Mouse (Mus musculus) layer of hippocampus, postnatal 36 days (tissue): ENCODE results near the gene Nupr1l. TPM values are rescaled to one million over a fixed set of nuclear protein-coding genes. Genes with fewer than 3 reads are reported as not detected.

Experiments
- total RNA-seq, 2 experiments: library from RNA; stranded (reverse); gene quantifications; 2 replicates each; pipeline ENCODE4 v1.2.3; 2021

Gene Nupr1l
- total RNA-seq, 2 experiments from 2014 or later: 1.9 to 3.8 TPM

Other genes with a start within 250 kb of the Nupr1l start
- 1 to 10 TPM; 7.4 to 7.7 TPM for gene Zfp11, start 238.4 kb upstream of the Nupr1l start, total RNA-seq
- gene Sept14, start 200.0 kb upstream of the Nupr1l start, total RNA-seq: not detected
- 10 to 100 TPM; 75.0 to 87.6 TPM for gene Mrps17, start 193.0 kb upstream of the Nupr1l start, total RNA-seq
- gene Nipsnap2, start 183.5 kb upstream of the Nupr1l start, total RNA-seq: 10 to 100 TPM; 75.4 to 76.4 TPM
- gene Psph, start 121.1 kb upstream of the Nupr1l start, total RNA-seq: 10 to 100 TPM; 27.5 to 28.9 TPM
- gene Sumf2, start 61.6 kb upstream of the Nupr1l start, total RNA-seq: 10 to 100 TPM; 20.4 to 21.5 TPM
- 100 to 1,000 TPM; 437 to 493 TPM for gene Chchd2, start 21.1 kb upstream of the Nupr1l start, total RNA-seq
- 1 to 10 TPM; 4.5 to 4.9 TPM for gene Zbed5, start 12.8 kb upstream of the Nupr1l start, total RNA-seq
- gene Phkg1, start 10.0 kb upstream of the Nupr1l start, total RNA-seq: 10 to 100 TPM; 23.0 to 23.1 TPM
- gene Vkorc1l1, start 33.4 kb downstream of the Nupr1l start, total RNA-seq: 10 to 100 TPM; 42.0 to 44.4 TPM
- gene Gusb, start 94.5 kb downstream of the Nupr1l start, total RNA-seq: 10 to 100 TPM in 1 of 2 experiments, 1 to 10 TPM in 1; 9.7 to 10.6 TPM
- gene Asl, start 120.7 kb downstream of the Nupr1l start, total RNA-seq: 10 to 100 TPM; 18.0 to 18.8 TPM
- 10 to 100 TPM; 37.0 to 38.2 TPM for gene Crcp, start 120.8 kb downstream of the Nupr1l start, total RNA-seq
- 10 to 100 TPM; 50.2 to 50.6 TPM for gene Tpst1, start 164.8 kb downstream of the Nupr1l start, total RNA-seq
- gene Kctd7, start 236.3 kb downstream of the Nupr1l start, total RNA-seq: 10 to 100 TPM in 1 of 2 experiments, 1 to 10 TPM in 1; 9.8 to 13.0 TPM